12 mouse cellular contexts compared by ENCODE assay signal in the genomic region with DNA sequence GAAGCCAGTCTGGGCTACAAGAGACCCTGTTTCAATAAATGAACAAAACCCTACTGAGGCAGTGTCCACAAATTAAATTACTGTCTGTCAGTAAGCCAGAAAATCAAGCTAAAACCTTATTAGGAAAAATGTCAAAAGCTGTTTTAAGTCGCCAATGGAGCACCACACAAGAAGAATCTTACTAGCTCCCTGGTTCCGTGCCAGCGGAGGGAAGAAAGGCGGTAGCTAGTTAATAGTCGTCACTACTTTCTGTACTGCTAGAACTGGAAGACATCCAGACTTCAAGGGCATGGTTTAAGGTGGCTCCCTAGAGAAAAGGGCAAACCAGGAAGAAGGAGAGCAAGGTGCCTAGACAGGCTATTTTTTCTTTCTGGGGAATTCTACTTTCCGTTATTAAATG. TPM values are rescaled to one million over a fixed set of nuclear protein-coding genes. Genes with fewer than 3 reads are reported as not detected.
DNase-seq lines count a peak whose midpoint lies in the region; ATAC-seq and TF ChIP-seq lines count a peak whose summit lies in the region.
"Had no signal": no experiment of that assay in that cellular context is flagged by ENCODE, and none has a peak within 500 bp of the region (broad histone marks: within the 10 kb centered on the region; RNA-seq: fewer than 3 reads in every experiment).

No protein-coding gene starts in this region.

- 45% methylated on average over 6 of the region's 6 CpGs for WGBS in hindbrain, postnatal 0 days
- 54% methylated on average over 6 of the region's 6 CpGs for WGBS in hindbrain, embryonic 16.5 days
- 41% methylated on average over 6 of the region's 6 CpGs for WGBS in lung, embryonic 14.5 days

- ATAC-seq in hindbrain, postnatal 0 days: no peak
- no peak for ATAC-seq in hindbrain, embryonic 16.5 days
- ATAC-seq in lung, embryonic 14.5 days (ENCODE audit: insufficient read depth): no peak

- no peak overlapping the region for H3K9ac ChIP-seq in hindbrain, postnatal 0 days (replicated peaks; ENCODE audit: low read length)
- no peak overlapping the region for H3K9ac ChIP-seq in hindbrain, embryonic 16.5 days (ENCODE audit: low read depth, low read length)
- H3K9ac ChIP-seq in lung, embryonic 14.5 days: no peak overlapping the region

- no peak overlapping the region for H3K4me2 ChIP-seq in hindbrain, postnatal 0 days (ENCODE audit: low read depth, low read length)
- no peak overlapping the region for H3K4me2 ChIP-seq in hindbrain, embryonic 16.5 days (ENCODE audit: low read length)
- H3K4me2 ChIP-seq in lung, embryonic 14.5 days: no peak overlapping the region

- H3K27ac ChIP-seq in hindbrain, postnatal 0 days: no peak overlapping the region
- H3K27ac ChIP-seq in hindbrain, embryonic 16.5 days (ENCODE audit: low read depth, low read length): no peak overlapping the region
- H3K27ac ChIP-seq in lung, embryonic 14.5 days (ENCODE audit: low read depth): peak overlapping the region; percentile 30; the same call in 1 of the 2 replicates
- H3K27ac ChIP-seq: hindbrain, embryonic 10.5 days had no signal

- no peak overlapping the region for H3K4me3 ChIP-seq in hindbrain, postnatal 0 days (ENCODE audit: low read length)
- H3K4me3 ChIP-seq in hindbrain, embryonic 16.5 days (ENCODE audit: low read length): no peak overlapping the region
- H3K4me3 ChIP-seq in lung, embryonic 14.5 days (ENCODE audit: low read depth, low read length): no peak overlapping the region
- H3K4me3 ChIP-seq: erythroblast, embryonic 14.5 days; hindbrain, embryonic 10.5 days had no signal

- TF ChIP-seq POLR2A in brain, embryonic 14.5 days (IDR thresholded peaks at IDR 0.05; ENCODE audit: borderline replicate concordance, extremely low read depth, insufficient read depth, insufficient read length, poor library complexity, severe bottlenecking): no peak

- H3K4me1 ChIP-seq in hindbrain, postnatal 0 days (ENCODE audit: insufficient read depth, low read length): 0 out of 2 replicates have a peak, but pooled peaks cover 4% of the 10 kb centered on the region
- H3K4me1 ChIP-seq in hindbrain, embryonic 16.5 days (ENCODE audit: control insufficient read depth, insufficient read depth, low read depth, low read length): peaks cover 5% of the 10 kb centered on the region; the same call in 1 of the 2 replicates
- no peaks in the 10 kb centered on the region; the same call in 1 of the 2 replicates for H3K4me1 ChIP-seq in lung, embryonic 14.5 days (ENCODE audit: insufficient read depth)

- H3K9me3 ChIP-seq in hindbrain, postnatal 0 days (ENCODE audit: low read length): no peaks in the 10 kb centered on the region
- no peaks in the 10 kb centered on the region for H3K9me3 ChIP-seq in hindbrain, embryonic 16.5 days (ENCODE audit: control insufficient read depth, low read length)
- H3K9me3 ChIP-seq in lung, embryonic 14.5 days (ENCODE audit: low read depth, low read length): no peaks in the 10 kb centered on the region
- H3K9me3 ChIP-seq: hindbrain, embryonic 10.5 days had no signal

- DNase-seq in hindbrain, postnatal 0 days (ENCODE audit: low spot score): peak; percentile 70
- peak; percentile 69 for DNase-seq in adrenal gland, postnatal 10 days
- peak; percentile 77 for DNase-seq in brain, embryonic 14.5 days (ENCODE audit: low read depth)
- peak; percentile 85 for DNase-seq in lung, embryonic 14.5 days
- DNase-seq in layer of hippocampus, adult 8-10 months (ENCODE audit: low spot score in 2 of 2): no peak
- DNase-seq in heart, adult 8-10 months (ENCODE audit: low spot score): no peak
- DNase-seq in gastrocnemius, adult 8-10 months (ENCODE audit: low spot score in 2 of 2): no peak
- DNase-seq: gastrocnemius, postnatal 14 days; thymus, postnatal 25 days had no signal

- H3K36me3 ChIP-seq in hindbrain, postnatal 0 days (ENCODE audit: insufficient read depth, low read length): no peaks in the 10 kb centered on the region
- no peaks in the 10 kb centered on the region for H3K36me3 ChIP-seq in hindbrain, embryonic 16.5 days (ENCODE audit: control insufficient read depth, insufficient read depth, low read length)
- H3K36me3 ChIP-seq in lung, embryonic 14.5 days (ENCODE audit: insufficient read depth): no peaks in the 10 kb centered on the region
- H3K36me3 ChIP-seq: hindbrain, embryonic 10.5 days had no signal

- no peaks in the 10 kb centered on the region for H3K27me3 ChIP-seq in hindbrain, postnatal 0 days (ENCODE audit: insufficient read depth, low read length)
- H3K27me3 ChIP-seq in hindbrain, embryonic 16.5 days (replicated peaks; ENCODE audit: control insufficient read depth, insufficient read depth, low read length): no peaks in the 10 kb centered on the region
- no peaks in the 10 kb centered on the region for H3K27me3 ChIP-seq in lung, embryonic 14.5 days (ENCODE audit: insufficient read depth, low read length)

- no peak for TF ChIP-seq CTCF in hindbrain, postnatal 0 days (IDR thresholded peaks at IDR 0.05; ENCODE audit: low read depth)
- no peak for TF ChIP-seq CTCF in brain, embryonic 14.5 days (IDR thresholded peaks at IDR 0.05; ENCODE audit: borderline replicate concordance, extremely low read depth, insufficient read depth, insufficient read length)
- no peak for TF ChIP-seq CTCF in lung, embryonic 14.5 days (IDR thresholded peaks at IDR 0.05; ENCODE audit: low read depth)

RNA-seq across cellular contexts. Expression of a gene that starts 5.1 kb away (rescaled TPM):
- 73.0 and 92.9 TPM in 2 replicates for total RNA-seq in hindbrain, postnatal 0 days (2014; rRNA removed)
- 136 and 146 TPM in 2 replicates for polyA plus RNA-seq in hindbrain, postnatal 0 days (2015; fragmentation: Nextera tagmentation; extraction: Ambion mirVana)
- 168 and 182 TPM in 2 replicates for polyA plus RNA-seq in hindbrain, embryonic 16.5 days (2015; fragmentation: Nextera tagmentation; extraction: Ambion mirVana)
- total RNA-seq in adrenal gland, postnatal 10 days (2021): 10 to 100 TPM; 26.4 to 29.3 TPM
- polyA plus RNA-seq in brain, embryonic 14.5 days (2012; rRNA removed): 292 and 358 TPM in 2 replicates
- 51.9 and 56.3 TPM in 2 replicates for polyA plus RNA-seq in lung, embryonic 14.5 days (2014; fragmentation: Nextera tagmentation; extraction: Ambion mirVana)
- 10 to 100 TPM; 25.9 to 34.5 (median 31.4) TPM for total RNA-seq in layer of hippocampus, adult 8-10 months (2022)
- total RNA-seq in heart, adult 8-10 months (2022): 10 to 100 TPM; 11.9 to 15.8 (median 14.3) TPM
- 1 to 10 TPM; 2.0 to 3.7 (median 2.5) TPM for total RNA-seq in gastrocnemius, adult 8-10 months (2022)
- polyA plus RNA-seq: erythroblast, embryonic 14.5 days had no signal

Comparison
In these comparisons a context has a peak if more than half of its experiments do, and no peak if none do; other contexts are left out.
1. DNase-seq: peak in hindbrain, postnatal 0 days (single experiment), adrenal gland, postnatal 10 days (single experiment), brain, embryonic 14.5 days (single experiment) and lung, embryonic 14.5 days (single experiment); none in layer of hippocampus, adult 8-10 months (0 of 2), heart, adult 8-10 months (single experiment) and gastrocnemius, adult 8-10 months (0 of 2).